Mouse (Mus musculus): ENCODE results near the gene Dbi.

GRCm38 (mm10) chr1:120126318-120126717 lies 5.4 kb upstream of the Dbi start:
- TF ChIP-seq HCFC1 (IDR thresholded peaks at IDR 0.05; ENCODE audit: borderline replicate concordance, insufficient read depth, low read length) (no peak), MAFK (IDR thresholded peaks at IDR 0.05; ENCODE audit: insufficient read depth, low read depth, low read length) (no peak), ZC3H11A (IDR thresholded peaks at IDR 0.05; ENCODE audit: borderline replicate concordance, low read depth, low read length) (no peak)
